Mouse (Mus musculus) erythroblast, adult 5-6 weeks (primary cell): ENCODE data around the gene Acaa1a. TPM values are rescaled to one million over a fixed set of nuclear protein-coding genes. Genes with fewer than 3 reads are reported as not detected.
"Not testable (repeated sequence)": the region's sequence is repeated elsewhere in the genome, so short reads cannot be mapped to it uniquely, and the experiment has no call there.

Experiments used
- ATAC-seq: replicated peaks from 2 replicates; pipeline ENCODE4 v1.8.0; 2016; ENCODE audit warnings: moderate number of reproducible peaks, mild to moderate bottlenecking, moderate TSS enrichment, inconsistent platforms; ENCODE audit not compliant: poor library complexity, low FRiP score, severe bottlenecking
- total RNA-seq, 2 experiments: library from RNA; stranded (forward) in 1 of 2; stranded (reverse) in 1 of 2; fragments of 150-400 nt in 1 of 2; fragments of 200-764, 138-1000 nt in 1 of 2; gene quantifications; 2 replicates each; pipeline versions ENCODE4 v1.2.3 to v1.2.4; 2015 to 2017; ENCODE audit warnings: low replicate concordance in 2 of 2

Gene Acaa1a
- total RNA-seq, 2 experiments from 2014 or later: 4.1 to 6.9 TPM

DNA sequence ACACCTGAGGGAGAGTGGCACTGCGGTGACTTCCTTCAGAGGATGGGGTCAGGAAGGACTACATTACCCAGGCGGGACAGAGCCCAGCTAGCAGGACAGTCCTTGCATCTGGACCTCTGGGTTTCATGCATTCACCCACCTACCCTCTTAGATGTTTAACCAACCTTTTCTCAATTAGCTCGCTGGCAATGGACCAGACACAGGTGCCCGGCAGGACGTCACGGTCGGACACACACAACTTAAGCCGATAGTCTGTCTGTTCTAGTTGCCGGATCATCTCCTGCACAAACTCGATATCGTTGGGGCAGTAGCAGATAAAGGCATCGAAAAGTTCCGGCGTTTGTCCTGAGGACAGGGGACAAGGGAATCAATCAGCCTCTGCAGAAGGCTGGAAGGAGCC is 1.6 kb upstream of the Acaa1a start:
- ATAC-seq: no peak

DNA sequence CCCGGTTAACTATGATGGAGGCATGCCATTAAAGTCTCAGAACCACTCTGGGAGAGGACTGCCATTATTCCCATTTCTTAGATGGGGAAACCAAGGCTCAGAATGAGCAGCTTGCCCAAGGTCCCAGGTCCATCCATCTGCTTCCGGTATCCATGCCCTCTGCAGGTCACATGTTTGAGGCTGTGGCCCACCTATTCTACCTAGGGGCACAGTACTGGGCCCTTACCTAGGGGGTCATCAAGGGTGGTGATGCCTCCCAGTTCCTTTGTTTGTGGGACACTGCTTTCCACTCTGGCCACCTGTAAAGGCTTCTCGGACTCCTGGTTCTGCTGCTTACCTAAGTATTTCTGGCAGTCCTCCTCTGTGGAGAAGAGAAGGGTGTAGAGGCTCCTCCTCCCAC is 1.1 kb upstream of the Acaa1a start:
- ATAC-seq: no peak

GRCm38 (mm10) chr9:119339106-119339505 is 370 bp upstream of the Acaa1a start:
- ATAC-seq: no peak

- peak; percentile 21 for ATAC-seq
These were observed 720 bp downstream of the Acaa1a start for GRCm38 (mm10) chr9:119340212-119340580.

DNA sequence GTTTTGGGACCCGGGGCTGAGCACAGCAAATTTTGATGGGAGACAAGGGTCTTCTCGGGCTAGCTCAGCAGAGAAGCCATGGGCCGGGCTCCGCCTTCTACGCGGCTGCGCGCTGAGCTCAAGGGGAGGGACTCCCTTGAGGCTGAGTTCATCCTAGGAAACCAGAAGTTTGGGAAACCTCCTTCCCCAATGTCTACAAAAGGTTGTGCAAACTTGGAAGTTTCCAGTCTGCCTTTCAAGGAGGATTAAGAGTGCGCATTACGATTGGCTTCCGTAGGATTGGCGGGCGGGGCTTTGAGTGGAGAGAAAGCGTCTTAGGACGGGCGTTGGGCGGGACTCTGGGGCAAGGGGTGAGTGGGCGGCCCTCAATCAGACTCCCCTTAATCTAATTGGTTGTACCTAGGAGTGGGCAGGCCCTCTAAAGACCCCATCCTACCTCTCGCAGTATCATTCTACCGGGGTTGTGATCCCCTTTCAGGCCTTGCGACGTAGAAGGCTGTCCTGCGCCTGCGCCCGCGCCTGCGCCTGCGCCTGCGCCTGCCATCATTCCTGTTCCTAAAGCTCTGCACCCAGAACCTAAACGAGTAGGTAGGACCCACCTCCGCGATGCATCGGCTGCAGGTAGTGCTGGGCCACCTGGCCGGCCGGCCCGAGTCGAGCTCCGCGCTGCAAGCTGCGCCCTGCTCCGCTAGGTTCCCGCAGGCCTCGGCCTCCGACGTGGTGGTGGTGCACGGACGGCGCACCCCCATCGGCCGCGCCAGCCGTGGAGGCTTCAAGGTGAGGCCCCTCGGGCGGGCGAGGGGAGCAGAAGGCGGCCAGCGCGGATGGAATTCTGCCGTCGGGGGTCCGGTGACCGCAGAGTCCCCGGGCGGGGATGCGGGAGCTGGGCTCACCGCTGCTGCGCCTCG is 1.7 kb downstream of the Acaa1a start, which contains the start of gene Myd88:
Myd88 (minus strand) TSS at position 503 of the 908 bp plus-strand sequence.
- ATAC-seq: peak; percentile 81

DNA sequence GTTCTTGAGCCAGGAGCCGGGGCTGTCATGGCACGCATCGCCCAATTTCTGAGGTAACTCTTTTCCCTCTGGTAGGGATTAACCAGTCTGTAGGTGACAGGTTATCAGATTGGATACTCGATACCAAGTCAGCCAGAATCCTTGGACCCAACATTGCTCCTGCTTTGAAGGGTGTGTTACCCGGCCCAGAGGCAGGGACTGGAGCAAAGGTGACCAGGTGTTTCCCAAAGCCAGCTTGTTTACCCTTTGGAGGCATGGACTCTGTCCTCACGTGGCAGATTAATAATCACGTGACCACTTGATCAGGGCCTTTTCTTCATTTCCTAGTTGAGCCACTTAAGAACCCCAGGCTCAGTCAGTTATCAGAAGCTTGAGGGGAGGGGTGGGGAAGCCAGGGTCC is 3.3 kb downstream of the Acaa1a start:
- no peak for ATAC-seq

DNA sequence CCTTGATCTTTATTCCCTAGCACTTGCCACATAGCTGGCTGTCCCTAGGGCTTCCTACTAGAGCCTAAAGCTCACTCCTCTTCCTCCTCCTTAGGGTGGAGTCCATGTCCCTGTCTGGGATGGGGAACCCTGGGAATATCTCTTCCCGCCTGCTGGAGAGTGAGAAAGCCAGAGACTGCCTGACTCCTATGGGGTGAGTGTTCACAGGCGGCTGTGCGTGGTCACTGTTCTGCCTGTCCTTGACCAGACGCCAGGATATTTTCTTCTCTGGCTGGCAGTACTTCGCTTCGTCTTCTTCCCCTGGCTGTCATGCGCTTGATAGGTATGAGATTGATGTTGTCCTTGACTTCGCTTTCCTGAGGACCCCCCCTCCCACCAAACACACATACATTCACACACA is 6.9 kb downstream of the Acaa1a start:
- no peak for ATAC-seq

GRCm38 (mm10) chr9:119350531-119350930 is 11.1 kb downstream of the Acaa1a start:
- no peak for ATAC-seq

DNA sequence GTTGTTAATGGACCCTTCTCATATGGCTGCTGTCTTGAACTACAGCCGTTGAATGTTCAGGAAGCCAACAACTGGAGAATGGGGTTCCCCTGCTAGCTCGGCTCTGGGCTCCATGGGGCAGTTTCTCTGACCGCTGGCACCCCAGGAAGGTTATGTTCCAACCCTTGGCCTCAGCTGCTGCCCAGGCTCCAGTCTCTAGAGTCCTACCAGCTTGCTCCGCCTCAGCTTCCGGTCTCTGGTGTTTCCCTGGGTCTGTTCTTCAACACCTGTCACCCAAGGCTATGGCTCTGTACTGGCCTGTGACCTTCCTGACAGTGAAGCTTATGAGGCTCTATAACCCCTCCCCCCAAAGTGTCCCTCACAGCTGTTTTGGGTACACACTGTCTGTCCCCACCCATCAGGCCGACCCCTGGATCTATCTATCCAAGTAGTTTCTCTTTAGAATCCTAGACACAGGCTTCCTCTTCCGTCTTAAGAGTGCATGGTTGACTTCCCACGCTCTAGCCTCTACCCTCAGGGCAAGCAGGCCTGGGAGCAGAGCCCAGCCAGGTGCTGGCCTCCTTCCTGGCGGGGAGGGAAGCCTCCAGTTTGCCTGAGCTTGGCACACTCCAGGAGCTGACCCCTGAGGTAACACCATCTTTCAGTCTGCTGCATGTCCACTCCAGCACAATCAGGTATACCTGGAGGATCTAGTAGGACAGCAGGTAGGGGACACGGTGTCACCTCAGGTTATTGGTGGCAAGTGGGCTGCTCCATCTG is 11.7 kb downstream of the Acaa1a start:
- ATAC-seq: no peak

- ATAC-seq: peak; percentile 79
These were observed 12.6 kb downstream of the Acaa1a start for GRCm38 (mm10) chr9:119352060-119352459.

GRCm38 (mm10) chr9:119353926-119354325 is 14.4 kb downstream of the Acaa1a start:
- no peak for ATAC-seq

DNA sequence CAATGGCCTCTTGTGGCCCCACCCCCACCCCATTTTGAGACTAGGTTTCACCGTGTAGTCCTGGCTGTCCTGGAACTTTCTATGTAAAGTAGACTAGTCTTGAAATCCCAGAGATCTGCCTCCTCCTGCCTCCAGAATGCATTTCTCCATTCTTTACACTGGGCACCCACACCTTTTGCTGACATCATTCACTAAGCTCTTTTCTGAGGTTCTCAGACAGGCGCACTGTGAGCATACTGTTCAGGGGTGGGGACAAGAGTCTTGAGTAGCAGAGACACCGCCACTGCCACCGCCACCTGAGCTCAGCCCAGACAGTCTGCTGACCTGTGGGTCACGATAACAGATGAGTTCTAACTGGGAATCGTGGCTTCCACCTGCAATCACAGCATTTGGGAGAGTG is 16.5 kb downstream of the Acaa1a start:
- no peak for ATAC-seq

GRCm38 (mm10) chr9:119357331-119358057 is 18.0 kb downstream of the Acaa1a start, which contains the start of gene Xylb:
TSS of gene Xylb (plus strand) at chr9:119357381.
- ATAC-seq: peak; percentile 91

GRCm38 (mm10) chr9:119358058-119358429 is 18.6 kb downstream of the Acaa1a start:
- ATAC-seq: no peak

GRCm38 (mm10) chr9:119361416-119361815 is 21.9 kb downstream of the Acaa1a start:
- ATAC-seq: no peak

DNA sequence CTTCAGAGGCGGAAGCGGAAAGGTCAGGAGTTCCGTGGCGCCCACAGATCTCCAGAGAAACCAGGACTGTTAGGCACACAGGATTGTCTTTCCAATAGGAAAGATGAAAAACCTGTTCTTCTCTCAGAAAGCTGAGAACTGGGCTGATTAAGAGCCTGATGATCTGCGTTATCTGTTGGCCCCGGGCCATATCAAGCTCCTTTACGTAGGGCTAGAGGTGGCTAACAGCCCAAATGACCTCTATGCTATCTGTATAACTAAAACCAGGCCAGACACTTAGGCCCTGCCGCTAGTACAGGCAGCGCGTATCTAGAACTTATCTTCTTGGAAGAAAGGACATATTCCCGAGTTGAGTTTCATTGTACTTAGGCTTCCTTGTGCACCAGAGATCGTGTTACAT is 23.8 kb downstream of the Acaa1a start:
- ATAC-seq: no peak

GRCm38 (mm10) chr9:119365284-119365683 is 25.8 kb downstream of the Acaa1a start, which contains the start of gene Slc22a14:
TSS of gene Slc22a14 (minus strand) at chr9:119365553.
- ATAC-seq: no peak

GRCm38 (mm10) chr9:119368367-119368766 is 28.9 kb downstream of the Acaa1a start:
- no peak for ATAC-seq

GRCm38 (mm10) chr9:119370770-119371169 is 31.3 kb downstream of the Acaa1a start:
- not testable (repeated sequence) for ATAC-seq

- ATAC-seq: no peak
These were observed 31.8 kb downstream of the Acaa1a start for GRCm38 (mm10) chr9:119371251-119371650.
